Mouse (Mus musculus) c-Kit-positive CD71-negative TER-119-negative erythroid progenitor cells, embryonic 14.5 days (primary cell): ENCODE measurements around the gene Tmem220.
A peak's percentile ranks its signal among the peaks of the same experiment; 100 is the strongest.

Source experiments
- DNase-seq: peaks from one replicate; pipeline ENCODE4 v3.0.0-alpha.2; 2013; ENCODE audit warnings: low read depth

The Tmem220 gene

DNA sequence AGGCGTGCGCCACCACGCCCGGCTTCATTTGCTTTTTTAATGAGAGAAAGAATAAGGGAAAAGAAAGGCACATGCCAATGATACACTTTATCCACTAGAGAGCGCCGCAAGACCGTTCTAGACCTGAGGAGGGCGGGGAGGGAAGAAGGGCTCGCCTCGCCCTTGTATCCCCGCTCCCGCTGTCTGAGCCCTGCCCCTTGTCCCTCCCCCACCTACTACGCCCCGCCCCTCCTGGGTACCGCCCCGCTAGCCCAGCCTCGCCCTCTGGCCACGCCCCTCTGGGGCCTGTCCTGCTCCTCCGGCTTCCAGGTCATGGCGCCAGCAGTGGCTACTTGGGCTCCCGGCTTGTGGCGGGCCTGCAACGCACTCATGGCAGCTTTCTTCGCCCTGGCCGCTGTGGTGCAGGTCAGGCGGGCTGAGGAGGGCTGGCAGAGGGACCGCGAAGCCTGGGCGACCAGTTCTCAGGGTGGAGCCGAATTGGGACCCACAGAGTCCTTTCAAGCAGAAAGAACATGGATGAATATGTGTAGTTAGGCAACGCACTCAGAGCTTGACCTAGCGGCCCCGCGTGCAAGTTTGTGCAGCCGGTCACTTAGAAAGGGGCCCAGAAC, at the start of gene Tmem220:
Gene Tmem220, plus strand, starts transcription at position 288 of the 611 bp plus-strand sequence.
- DNase-seq = peak; percentile 95

DNA sequence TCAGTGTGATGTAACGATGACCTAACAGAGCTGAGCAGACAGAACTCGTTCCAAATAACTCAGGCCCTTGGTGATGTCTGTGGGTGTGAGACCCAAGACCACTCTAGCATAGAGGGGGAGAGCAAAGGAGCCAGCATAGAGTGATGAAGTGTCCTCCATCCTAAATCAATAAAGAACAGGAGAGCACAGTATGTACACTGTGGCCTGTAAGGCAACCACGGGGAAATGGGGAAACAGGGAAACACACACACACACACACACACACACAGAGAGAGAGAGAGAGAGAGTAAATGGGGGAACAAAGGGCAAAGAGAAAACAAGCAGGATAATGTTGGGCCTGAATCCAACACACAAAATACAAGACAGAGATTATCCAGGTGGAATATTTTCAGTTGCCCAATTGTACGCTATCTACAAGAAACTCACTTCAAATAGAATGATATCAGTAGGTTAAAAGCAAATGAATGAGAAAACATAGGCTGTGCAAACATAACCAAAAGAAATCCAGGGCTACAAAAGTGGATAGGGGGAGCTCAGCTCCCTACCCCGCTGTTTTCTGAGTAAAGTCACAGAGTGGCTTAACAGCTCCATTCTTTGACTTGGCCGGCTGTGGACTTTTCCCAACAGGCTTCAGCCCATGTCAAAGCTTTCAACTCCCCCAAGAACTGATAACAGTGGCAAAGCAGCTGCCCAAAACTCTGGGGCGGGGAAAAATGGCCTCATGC, 49.2 kb upstream of the Tmem220 start:
- no peak for DNase-seq

DNA sequence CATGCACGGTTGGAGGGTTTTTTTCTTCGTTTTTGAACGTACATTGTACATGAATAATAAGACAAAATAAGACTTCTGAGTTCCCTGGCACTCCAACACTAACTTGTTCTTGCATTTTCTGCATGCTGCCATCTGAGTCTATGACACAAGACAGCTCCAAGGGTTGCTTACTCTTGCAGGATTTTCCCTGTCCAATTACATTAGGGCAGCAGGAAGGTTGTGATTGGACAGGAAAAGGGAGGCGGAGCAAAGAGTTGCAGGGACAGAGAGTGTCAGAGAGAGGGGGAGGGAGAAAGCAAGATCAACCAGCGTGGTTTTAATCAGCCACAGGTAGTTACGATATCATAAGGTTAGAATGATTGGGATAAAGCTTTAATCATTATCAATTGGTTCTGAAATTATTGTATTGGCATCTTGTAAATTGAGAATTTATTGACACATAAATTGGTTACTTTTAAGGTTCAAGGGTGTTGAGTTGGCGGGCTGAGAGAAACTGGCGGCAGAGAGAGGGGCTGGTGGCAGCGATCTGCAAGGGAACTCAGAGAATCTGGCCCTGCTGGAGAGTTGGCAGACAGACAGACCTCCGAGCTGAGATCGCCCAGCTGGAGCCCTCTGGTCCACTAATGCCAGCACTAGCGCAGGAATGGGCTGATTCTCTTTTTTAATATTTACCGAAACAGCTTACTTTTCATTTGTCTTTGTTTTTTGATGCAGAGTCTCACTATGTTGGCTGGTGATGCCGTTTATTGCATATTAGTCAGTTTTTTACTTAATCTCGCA, 43.4 kb upstream of the Tmem220 start:
- DNase-seq = no peak

DNA sequence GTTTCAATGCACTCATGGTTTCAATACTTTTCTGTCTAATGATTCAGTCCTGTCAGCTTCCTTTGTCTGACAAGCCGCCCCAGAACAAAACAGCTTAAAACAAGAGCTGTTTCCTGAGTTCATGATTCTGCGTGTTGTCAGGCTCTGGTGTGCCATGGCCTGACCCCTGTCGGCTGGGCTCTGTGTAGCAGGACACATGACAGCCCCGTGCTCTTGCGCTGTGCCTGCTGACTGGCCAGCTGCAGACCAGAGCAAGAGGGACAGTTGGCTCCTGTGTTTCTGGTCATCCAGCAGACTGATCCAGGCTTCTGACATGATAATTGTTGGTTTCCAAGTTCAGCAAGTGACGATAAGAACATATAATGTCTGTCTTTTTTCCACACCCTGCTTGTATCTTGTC, 42.2 kb upstream of the Tmem220 start:
- no peak for DNase-seq

DNA sequence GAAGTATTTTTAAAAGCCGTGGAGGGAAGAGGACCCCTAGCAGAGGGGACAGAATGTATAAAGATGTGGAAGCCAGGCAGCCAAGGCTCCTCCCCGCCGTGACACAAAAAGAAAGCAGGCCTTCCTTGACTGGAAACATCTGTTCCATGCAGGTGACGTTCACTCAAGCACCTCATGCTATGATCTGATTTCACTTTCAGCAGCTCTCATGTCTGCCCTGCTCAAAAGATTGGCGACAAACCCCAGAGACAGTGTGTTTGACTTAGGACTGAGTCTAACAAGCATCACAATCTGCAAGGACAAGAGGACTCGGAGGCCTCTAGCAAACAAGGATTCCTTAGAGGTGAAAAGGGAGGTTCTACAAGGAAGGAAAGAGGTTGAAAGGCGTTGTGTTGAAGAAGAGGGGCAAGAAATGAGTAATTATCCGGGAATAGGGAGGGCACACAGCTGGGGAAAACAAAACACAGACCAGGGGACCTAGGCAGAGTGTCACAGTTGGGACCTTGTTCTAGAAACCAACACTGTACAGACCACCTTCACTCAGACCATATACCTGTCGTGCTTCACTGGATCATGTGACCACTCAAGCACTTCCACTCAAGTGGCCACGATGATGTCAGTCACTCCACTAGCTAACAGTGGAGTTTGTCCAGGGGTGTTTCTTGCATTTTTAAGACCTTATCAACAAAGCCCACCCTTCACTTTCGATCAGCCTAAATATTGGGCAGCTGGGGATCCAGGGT, 41.4 kb upstream of the Tmem220 start:
- DNase-seq = no peak

DNA sequence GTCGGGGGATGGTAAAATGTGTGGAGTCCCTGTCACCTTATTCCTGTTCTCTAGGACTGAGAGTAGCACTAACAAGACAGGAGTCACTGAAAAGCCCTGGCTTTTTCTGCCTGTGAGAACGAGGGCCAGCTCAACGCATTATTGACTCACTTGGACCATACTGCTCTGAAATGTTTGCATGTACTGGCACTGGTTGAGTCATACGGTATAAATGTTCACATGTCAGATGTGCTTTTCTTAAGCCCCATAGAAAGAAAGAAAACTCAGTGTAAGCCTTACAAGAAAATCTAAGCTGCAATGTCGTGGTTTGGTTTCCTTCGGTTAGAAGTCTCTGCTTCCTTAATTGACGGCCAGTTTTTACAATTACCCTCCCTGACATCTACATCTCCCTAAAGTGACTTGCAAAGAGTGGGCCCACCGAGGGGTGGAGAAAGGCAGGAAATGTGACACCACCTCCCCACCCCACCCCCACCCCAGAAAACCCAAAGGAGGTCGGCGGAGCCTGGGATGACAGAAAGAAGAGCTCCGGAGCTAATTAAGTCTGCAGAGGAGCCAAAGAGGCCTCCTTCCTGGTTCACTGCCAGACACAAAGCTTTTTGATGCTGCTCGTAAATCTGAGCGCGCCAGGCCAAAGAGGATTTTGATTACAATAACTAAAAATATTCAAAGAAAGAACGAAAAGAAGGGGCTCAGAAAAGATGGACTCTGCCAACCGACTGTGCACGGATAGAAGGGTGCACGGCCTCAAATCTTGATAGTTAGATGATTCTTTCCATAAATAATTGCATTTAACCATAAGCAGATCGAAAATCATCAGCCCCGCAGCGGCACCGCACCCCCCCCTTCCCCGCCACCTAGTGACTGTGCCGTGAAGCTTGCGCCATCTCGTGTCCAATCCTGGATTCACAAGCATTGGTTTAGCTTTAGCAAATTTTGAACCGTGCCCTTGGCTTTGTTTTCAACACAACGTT, 40.5 kb upstream of the Tmem220 start:
- peak; percentile 60 for DNase-seq

DNA sequence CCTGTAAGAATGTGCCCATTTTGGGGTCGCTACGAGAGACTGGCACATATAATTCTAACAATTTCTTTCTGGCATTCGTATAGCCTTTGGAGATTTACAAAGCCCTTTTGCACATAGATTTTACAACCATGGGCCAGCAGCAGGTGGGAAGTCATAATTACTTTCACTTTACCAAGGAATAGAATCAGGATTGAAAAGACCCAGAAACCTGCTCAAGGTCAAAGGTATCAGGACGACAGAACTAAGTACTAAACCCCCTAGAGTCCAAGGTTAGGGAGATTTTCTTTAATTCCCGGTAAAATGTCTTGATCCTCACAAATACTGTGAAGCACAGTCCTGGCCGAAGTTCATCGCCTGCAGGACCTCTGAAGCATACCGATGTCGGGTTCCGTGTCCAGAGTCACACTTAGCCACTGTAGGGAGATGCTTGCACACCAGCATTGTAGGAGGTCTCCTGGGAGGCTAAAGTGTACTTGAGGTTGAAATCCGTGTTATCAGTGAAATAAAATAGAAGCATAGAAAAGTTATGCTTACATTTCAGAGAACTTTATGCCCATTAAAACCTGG, 39.7 kb upstream of the Tmem220 start:
- no peak for DNase-seq

DNA sequence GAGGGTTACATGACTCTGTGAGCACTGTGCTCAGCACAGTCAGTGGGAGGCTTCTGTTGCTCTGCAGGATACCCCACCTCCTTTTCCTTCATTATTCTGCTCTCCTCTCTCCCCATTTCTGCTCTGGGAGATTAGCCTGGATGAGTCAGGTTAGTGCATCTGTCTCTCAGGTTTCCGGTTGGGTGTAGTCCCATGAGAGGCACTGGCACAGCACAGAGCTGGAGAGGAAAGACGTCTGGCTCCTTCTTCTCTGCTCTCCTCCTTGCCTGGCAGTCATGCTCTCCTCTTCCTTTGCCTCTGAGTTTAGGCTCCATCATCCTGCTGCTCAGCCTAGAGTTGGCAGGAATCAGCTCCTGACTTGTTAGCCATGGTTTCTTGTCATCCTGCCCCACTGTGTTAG, 32.8 kb upstream of the Tmem220 start:
- DNase-seq = no peak

DNA sequence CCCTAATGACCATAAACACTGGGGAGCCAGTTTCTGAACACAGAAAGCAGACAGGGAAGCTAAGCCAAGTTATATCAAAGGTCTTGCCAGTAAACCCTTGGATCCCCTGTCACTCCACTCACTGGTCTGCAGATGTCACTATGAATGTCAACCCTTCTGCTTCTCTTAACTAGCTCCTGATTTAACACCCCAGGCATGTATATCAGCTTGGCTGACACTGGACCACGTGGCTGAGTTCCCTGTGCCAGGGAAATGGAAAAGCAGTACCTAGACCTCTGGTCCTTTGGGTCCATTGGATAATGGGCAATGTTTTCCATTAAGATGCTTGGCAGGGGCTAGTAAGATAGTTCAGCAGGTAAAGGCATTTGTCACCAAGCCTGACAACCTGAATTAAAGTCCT, 31.3 kb upstream of the Tmem220 start:
- no peak for DNase-seq

DNA sequence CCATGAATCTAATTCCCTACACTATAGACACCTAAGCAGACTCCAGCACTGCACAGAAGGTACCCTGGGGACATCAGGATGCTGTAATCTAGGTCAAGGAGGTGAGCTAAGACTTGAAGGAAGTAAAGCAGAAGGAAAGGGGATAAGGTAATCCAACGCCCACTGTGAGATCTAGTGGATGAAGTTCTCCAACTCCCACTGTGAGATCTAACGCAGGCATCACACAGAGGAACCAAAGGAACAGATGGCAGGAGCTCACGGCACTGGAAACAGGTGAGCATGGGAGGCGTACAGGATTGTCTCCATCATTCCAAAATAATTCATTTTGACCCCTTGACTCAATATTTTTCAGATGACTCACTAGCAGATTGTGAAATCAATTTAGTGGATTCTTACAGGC, 28.5 kb upstream of the Tmem220 start:
- no peak for DNase-seq

DNA sequence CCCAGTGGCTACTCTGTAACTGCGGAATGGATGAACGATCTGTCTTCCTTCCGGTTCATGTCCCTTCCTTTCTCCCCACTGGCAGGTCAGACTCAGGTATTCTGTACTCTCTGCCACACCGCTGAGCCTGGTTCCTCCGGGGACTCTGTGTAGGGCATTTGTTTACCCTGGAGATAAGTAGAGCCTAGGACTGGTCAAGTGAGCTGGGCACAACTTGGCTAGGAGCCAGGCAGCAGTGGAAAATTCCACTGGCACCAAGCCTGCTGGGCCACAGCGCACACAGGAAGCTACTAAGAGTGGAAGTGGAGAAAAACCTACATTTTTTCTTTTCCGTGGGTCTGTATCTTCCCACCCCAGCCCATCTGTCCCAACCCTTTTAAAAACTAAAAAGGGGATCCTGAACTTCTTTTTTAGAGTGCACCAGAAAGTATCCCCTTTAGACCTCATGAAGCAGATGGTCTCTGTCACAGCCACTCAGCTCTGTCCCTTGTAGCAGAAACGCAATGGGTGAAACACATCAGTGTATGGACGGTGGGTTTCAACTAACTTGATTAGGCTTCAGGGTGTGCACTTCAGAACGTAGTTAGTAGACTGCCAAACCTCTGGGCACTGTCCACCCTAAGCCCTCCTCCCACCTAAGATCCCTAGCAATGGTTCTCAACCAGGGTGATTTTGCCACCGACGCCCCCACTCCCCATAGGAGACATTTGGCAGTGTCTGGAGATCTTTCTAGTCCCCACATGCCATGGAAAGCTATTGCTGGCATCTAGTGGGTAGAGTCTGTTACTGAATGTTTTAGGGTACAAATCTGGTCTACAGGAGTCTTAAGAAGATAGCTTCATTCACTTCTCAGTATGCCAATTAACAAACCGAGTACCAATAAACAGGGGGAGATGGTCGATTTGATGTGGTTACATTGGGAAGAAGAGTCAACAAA, 26.2 kb upstream of the Tmem220 start:
- no peak for DNase-seq

DNA sequence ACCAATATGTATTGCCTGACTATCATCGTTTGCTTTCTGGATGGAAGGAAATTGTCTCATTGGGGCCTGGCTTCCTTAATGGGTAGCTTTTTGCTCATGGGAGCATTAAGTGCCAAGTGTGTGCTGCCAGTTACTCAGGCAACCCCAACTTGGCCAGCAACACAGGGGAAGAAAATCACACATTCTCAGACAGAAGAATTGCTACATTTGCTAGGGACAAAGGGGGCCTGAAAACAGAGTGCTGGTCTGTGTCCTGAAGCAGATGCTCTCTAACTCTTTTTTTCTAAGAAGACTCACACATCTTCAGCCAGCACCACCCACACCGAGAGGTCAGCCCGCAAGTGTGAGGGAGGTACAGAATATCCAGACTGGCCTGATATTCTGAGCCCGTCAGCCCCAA, 24.3 kb upstream of the Tmem220 start:
- DNase-seq = no peak

DNA sequence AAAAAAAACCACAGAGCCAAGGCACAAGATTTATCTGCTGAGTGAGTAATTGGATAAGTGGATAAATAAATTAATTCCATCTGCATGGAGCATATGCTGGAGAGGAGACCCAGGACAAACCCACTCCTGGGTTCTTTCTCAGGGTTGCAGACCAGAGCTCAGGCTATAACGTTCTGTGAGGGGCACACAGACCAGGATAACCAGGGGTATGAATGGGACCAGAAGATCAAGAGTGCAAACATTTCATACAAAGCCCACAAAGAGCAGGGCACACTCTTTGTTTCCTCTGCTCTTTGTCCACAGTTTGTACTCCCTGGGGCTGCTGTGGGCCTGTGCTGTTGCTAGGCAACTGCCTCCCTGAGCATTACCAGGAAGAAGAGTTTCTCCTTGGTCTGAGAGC, 23.2 kb upstream of the Tmem220 start:
- DNase-seq = no peak

DNA sequence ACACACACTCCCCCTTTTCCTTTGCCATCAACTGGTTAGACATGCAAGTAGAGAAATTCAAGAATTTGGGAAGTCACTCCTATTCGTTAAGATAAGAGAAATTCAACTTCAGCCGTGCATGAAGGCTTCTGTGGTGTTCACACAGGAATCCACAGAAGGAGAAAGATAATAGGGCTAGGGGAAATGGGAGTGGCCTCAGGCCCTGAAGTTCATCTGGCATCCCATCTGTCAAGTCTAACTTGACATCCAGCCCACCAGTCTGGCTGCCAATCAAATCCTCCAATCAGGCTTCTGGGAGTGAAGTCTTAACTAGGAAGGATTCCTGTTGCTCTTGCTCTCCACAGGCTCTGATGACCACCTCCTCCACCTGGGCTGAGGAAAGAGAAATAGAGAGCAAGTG, 22.0 kb upstream of the Tmem220 start:
- DNase-seq = no peak

DNA sequence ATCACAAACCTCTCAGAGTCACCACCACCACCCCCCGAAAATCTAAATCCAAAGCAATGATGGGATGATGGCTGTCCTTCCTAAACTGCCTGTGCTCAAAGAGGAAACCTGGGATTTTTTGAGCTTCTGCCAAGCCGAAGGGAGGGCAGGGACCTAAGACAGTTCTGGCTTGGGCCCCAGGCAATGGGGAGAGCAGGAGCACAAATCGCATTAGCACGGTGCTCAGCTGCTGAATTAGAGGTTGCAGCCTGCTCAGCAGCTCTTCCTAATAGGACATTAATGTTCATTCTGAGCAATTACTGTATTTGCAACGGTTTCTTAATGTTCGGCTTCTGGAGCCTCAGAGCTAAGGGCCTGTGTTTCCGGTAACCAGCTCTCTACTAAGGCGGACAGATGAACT, 17.0 kb upstream of the Tmem220 start:
- DNase-seq = no peak

DNA sequence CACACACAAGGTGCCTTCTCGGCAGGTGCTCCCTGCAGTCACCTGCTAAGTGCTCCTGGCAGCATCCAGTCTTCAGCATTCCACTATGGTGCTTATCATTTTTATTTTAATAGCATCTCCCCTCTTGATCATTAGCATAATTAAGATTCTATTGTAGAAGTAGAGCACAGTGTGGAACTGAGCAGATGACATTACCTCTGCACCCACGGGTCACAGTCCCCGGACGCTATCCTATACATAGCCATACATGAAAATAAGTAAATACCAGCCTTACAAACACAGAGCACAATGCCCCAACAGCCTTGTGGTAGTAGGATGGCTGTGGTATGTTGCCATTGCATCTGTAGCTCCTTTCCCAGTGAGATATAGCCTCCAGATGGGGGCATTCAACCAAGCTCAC, 16.4 kb upstream of the Tmem220 start:
- DNase-seq = no peak

DNA sequence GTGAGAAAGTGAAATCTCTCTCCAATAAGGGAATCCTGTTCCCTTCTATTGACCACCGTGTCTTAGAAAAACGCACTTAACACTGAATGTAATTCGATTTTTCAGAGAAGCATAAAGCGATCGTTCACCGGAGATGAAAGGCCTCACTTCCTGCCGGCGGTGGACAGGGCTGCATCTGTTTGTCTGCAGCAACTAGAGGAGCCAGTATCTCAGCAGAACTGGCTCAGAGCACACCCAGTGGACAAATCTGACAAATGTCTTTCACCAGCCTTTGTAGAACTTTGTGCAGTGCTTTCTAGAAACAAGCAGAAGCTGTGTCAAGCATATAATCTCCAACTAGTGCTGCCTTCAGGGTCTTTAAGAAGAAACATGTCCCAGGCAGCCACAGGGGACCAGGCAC, 14.5 kb upstream of the Tmem220 start:
- DNase-seq = no peak

DNA sequence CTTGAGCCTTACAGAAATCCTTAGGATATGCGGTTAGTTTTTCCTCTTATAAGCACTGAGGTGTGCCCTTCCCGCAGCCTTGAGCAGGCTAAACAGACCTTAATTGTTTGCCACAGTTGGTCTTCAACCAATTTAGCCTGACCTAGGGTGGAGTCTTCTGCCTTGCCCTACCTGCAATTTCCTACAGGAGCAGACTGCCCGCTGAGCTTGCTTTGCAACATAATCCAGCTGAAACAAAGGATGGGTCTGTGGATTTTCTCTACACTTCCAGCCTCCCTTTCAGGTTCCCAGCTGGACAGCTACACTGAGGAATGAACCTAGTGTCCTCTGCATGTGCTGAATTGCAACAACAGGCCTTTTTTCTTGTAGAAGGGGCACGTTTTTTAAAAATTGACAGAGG, 13.3 kb upstream of the Tmem220 start:
- no peak for DNase-seq

DNA sequence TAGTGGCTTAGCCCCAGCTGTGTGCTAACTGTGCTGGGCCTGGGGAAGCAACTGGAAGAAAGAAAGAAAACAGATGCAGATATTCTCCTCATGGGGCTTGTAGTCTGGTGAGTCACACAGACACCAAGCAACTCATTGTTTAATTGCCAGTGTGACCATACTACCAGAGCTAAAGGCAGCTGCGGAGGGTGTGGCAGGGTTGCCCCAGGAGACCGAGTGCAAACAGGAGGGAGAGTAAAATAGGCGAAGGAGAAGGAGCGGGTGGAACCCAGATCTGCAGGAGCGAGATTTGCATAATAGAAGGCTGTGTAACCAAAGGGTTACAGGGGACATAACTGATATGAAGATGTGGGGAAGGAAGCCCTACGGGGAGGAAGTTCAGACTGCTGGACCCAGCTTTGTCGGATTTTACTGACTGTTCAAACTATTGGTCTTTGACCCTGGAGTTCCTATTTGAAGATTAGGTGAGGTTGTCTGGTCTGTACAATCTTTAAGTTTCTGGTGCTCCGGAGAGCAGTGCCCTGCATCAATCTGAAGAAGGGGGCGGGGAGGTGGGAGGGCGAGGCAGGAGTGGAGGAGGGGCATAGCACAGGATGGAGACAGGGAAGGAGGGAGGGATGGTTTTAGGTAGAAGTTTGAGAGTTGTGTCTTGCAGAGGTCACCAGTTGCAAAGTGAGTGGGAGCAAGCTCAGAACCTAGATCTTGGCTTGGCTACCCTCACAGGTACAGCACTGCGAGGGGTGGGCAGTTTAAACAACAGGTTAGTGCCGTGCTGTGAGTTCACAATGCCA, 7.0 kb upstream of the Tmem220 start:
- DNase-seq = no peak
